Mouse (Mus musculus): Measurements from ENCODE around the gene Nhsl2.

GRCm38 (mm10) chrX:102019471-102020240, 170.5 kb downstream of the Nhsl2 start:
- TF ChIP-seq CTCF (IDR thresholded peaks at IDR 0.05; ENCODE audit: control insufficient read depth, insufficient read depth, low read length) (no peak), POLR2A (IDR thresholded peaks at IDR 0.05; ENCODE audit: borderline replicate concordance, control insufficient read depth, low read depth, low read length) (no peak)

Measured in bone marrow, adult 2 months (tissue).